Mouse (Mus musculus) natural killer cell, adult 2 months (primary cell): ENCODE measurements at regions not wholly inside any gene's neighbourhood (a gene's known extent, or its start where the extent isn't known, plus 50 kb on each side); places are given as distances from the start of the nearest gene placed in this dataset.

Experiments
- DNase-seq, 2 experiments: peaks; one replicate each; pipeline ENCODE4 v3.0.0; 2022; ENCODE audit warnings: low spot score in 2 of 2

- peak in 1 of 2 experiments; percentile 5 for DNase-seq
Observed at GRCm38 (mm10) chr1:35971435-35972189, 96.6 kb upstream of the Hs6st1 start.

- no peak for DNase-seq
Observed at GRCm38 (mm10) chr1:35972190-35972584, 96.0 kb upstream of the Hs6st1 start.

GRCm38 (mm10) chr1:35973386-35973785, 94.8 kb upstream of the Hs6st1 start:
- no peak for DNase-seq

GRCm38 (mm10) chr1:35975611-35976208, 92.5 kb upstream of the Hs6st1 start:
- DNase-seq, result no peak

GRCm38 (mm10) chr1:35976528-35976927, 91.7 kb upstream of the Hs6st1 start:
- no peak for DNase-seq

GRCm38 (mm10) chr1:35978116-35978515, 90.1 kb upstream of the Hs6st1 start:
- DNase-seq, result no peak

GRCm38 (mm10) chr1:35978766-35979165, 89.4 kb upstream of the Hs6st1 start:
- no peak for DNase-seq

- DNase-seq, result no peak
Observed at GRCm38 (mm10) chr1:35981226-35981625, 87.0 kb upstream of the Hs6st1 start.

- DNase-seq, result no peak
Observed at GRCm38 (mm10) chr1:35983361-35983760, 84.8 kb upstream of the Hs6st1 start.

GRCm38 (mm10) chr1:35985318-35985717, 82.9 kb upstream of the Hs6st1 start:
- DNase-seq, result no peak

GRCm38 (mm10) chr1:35986666-35987065, 81.5 kb upstream of the Hs6st1 start:
- DNase-seq, result no peak

GRCm38 (mm10) chr1:35992227-35992909, 75.8 kb upstream of the Hs6st1 start:
- no peak for DNase-seq

- no peak for DNase-seq
Observed at GRCm38 (mm10) chr1:35992937-35993336, 75.3 kb upstream of the Hs6st1 start.

- no peak for DNase-seq
Observed at GRCm38 (mm10) chr1:35995691-35996090, 72.5 kb upstream of the Hs6st1 start.

GRCm38 (mm10) chr1:36001319-36001718, 66.9 kb upstream of the Hs6st1 start:
- DNase-seq, result no peak

- DNase-seq, result no peak
Observed at GRCm38 (mm10) chr1:36001821-36002220, 66.4 kb upstream of the Hs6st1 start.

GRCm38 (mm10) chr1:36003592-36003991, 64.6 kb upstream of the Hs6st1 start:
- DNase-seq, result no peak

GRCm38 (mm10) chr1:36008598-36008997, 59.6 kb upstream of the Hs6st1 start:
- no peak for DNase-seq

- no peak for DNase-seq
Observed at GRCm38 (mm10) chr1:36009010-36009619, 59.1 kb upstream of the Hs6st1 start.

- no peak for DNase-seq
Observed at GRCm38 (mm10) chr1:36010151-36010550, 58.0 kb upstream of the Hs6st1 start.

GRCm38 (mm10) chr1:36010834-36011233, 57.4 kb upstream of the Hs6st1 start:
- DNase-seq, result no peak

- DNase-seq, result no peak
Observed at GRCm38 (mm10) chr1:36012081-36012765, 56.0 kb upstream of the Hs6st1 start.
